Mouse (Mus musculus) cerebellum, postnatal 36 days (tissue): Measurements from ENCODE around the gene Ttc26.

ENCODE experiments used
- DNase-seq, 2 experiments: peaks; one replicate each; pipeline ENCODE4 v3.0.0; 2021 to 2022; ENCODE audit warnings: mixed read lengths in 2 of 2

The Ttc26 gene

GRCm38 (mm10) chr6:38458075-38458474 lies 76.8 kb downstream of the Ttc26 start:
- no peak for DNase-seq

GRCm38 (mm10) chr6:38469591-38469990 lies 88.3 kb downstream of the Ttc26 start:
- DNase-seq: no peak
